ENCODE assay signal across 8 mouse cellular contexts in the genomic region with DNA sequence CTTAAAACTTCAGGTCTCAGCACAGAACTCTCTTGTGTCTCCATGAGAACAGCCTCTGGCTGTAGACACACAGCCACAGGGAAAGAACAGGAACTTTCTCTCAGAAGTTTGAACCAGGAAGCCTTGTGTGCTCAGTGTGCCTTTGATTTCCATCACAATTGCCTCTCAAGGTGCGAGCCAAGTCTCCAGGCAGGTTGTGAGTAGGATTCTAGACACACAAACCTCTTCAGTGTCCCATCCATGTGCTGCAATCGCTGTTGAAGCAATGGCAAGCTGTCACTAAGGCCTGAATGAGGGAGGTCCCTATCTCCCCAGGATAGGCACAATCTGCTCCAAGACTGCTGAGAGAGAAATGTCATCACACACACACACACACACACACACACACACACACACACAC. TPM values are rescaled to one million over a fixed set of nuclear protein-coding genes. Genes with fewer than 3 reads are reported as not detected.
DNase-seq lines count a peak whose midpoint lies in the region; ATAC-seq lines count a peak whose summit lies in the region.

No protein-coding gene starts in this region.

- no peak overlapping the region for H3K4me2 ChIP-seq in forebrain, embryonic 16.5 days (ENCODE audit: low read length)
- H3K4me2 ChIP-seq in liver, embryonic 12.5 days, result peak overlapping the region; percentile 99

- no peaks in the 10 kb centered on the region for H3K9me3 ChIP-seq in forebrain, embryonic 16.5 days (ENCODE audit: control insufficient read depth, low read length)
- H3K9me3 ChIP-seq in liver, embryonic 12.5 days (replicated peaks), result 0 out of 2 replicates have a peak, but pooled peaks cover 4% of the 10 kb centered on the region

- no peak overlapping the region for H3K4me3 ChIP-seq in forebrain, embryonic 16.5 days (replicated peaks; ENCODE audit: low read length)
- H3K4me3 ChIP-seq in liver, embryonic 12.5 days, result no peak overlapping the region

- no peaks in the 10 kb centered on the region for H3K27me3 ChIP-seq in forebrain, embryonic 16.5 days (replicated peaks; ENCODE audit: control insufficient read depth, insufficient read depth, low read length)
- no peaks in the 10 kb centered on the region for H3K27me3 ChIP-seq in liver, embryonic 12.5 days (replicated peaks)

- ATAC-seq in forebrain, embryonic 16.5 days, result no peak
- ATAC-seq in liver, embryonic 12.5 days, result no peak

- H3K4me1 ChIP-seq in forebrain, embryonic 16.5 days (replicated peaks; ENCODE audit: control insufficient read depth, insufficient read depth, low read length), result peaks cover 50% of the 10 kb centered on the region
- peaks cover 55% of the 10 kb centered on the region for H3K4me1 ChIP-seq in liver, embryonic 12.5 days

- no peak overlapping the region for H3K9ac ChIP-seq in forebrain, embryonic 16.5 days (replicated peaks; ENCODE audit: low read depth, low read length)
- H3K9ac ChIP-seq in liver, embryonic 12.5 days, result no peak overlapping the region

- DNase-seq in kidney, adult 18-20 months, result peak; percentile 34
- no peak for DNase-seq in kidney, postnatal 36 days
- peak; percentile 75 for DNase-seq in R1 (ENCODE audit: low read depth, low spot score)
- DNase-seq in adrenal gland, postnatal 14 days, result no peak
- DNase-seq in thymus, postnatal 36 days, result no peak
- no peak for DNase-seq in embryo, embryonic 11 days

- WGBS in forebrain, embryonic 16.5 days, result 15% methylated on average over 2 of the region's 2 CpGs
- 53% methylated on average over 2 of the region's 2 CpGs for WGBS in liver, embryonic 12.5 days (ENCODE audit: insufficient replicate concordance)

- 0 out of 2 replicates have a peak, but pooled peaks cover 2% of the 10 kb centered on the region for H3K36me3 ChIP-seq in forebrain, embryonic 16.5 days (ENCODE audit: control insufficient read depth, insufficient read depth)
- peaks cover 22% of the 10 kb centered on the region for H3K36me3 ChIP-seq in liver, embryonic 12.5 days

- peak overlapping the region; percentile 81; the same call in 1 of the 2 replicates for H3K27ac ChIP-seq in forebrain, embryonic 16.5 days (ENCODE audit: low read length)
- peak overlapping the region; percentile 89 for H3K27ac ChIP-seq in liver, embryonic 12.5 days

RNA-seq across cellular contexts. Expression of a gene that starts 10.8 kb away (rescaled TPM):
- 10.1 and 10.7 TPM in 2 replicates for polyA plus RNA-seq in forebrain, embryonic 16.5 days (2015; fragmentation: Nextera tagmentation; extraction: Ambion mirVana)
- 5.5 and 5.6 TPM in 2 replicates for polyA plus RNA-seq in liver, embryonic 12.5 days (2016; fragmentation: Nextera tagmentation; extraction: Ambion mirVana)
- total RNA-seq in adrenal gland, postnatal 14 days (2021), result 97.2 and 105 TPM in 2 replicates

Comparison
In these comparisons a context has a peak if more than half of its experiments do, and no peak if none do; other contexts are left out.
1. DNase-seq: peak in kidney, adult 18-20 months (single experiment) and R1 (single experiment); none in kidney, postnatal 36 days (0 of 2), adrenal gland, postnatal 14 days (single experiment), thymus, postnatal 36 days (0 of 2) and embryo, embryonic 11 days (single experiment).